Mouse (Mus musculus) kidney, adult 2 months (tissue): ENCODE measurements around the gene Gjb2. TPM values are rescaled to one million over a fixed set of nuclear protein-coding genes. Genes with fewer than 3 reads are reported as not detected.

Source experiments
- DNase-seq: peaks from one replicate; pipeline ENCODE4 v3.0.0; 2021
- H3K27ac ChIP-seq: fragments of 200-500 bp; 2 replicates; pipeline ENCODE4 v1.5.1; 2012; ENCODE audit warnings: low read depth, low read length, control low read depth, inconsistent platforms; ENCODE audit not compliant: insufficient read depth
- H3K27me3 ChIP-seq: fragments of 200-500 bp; replicated peaks from 2 replicates; pipeline ENCODE4 v1.6.1; 2012; ENCODE audit warnings: mild to moderate bottlenecking, moderate library complexity, low read length, inconsistent platforms; ENCODE audit not compliant: control insufficient read depth, insufficient read depth
- H3K36me3 ChIP-seq: fragments of 200-500 bp; 2 replicates; pipeline ENCODE4 v1.6.1; 2012; ENCODE audit warnings: mild to moderate bottlenecking, moderate library complexity, low read length, inconsistent platforms; ENCODE audit not compliant: control insufficient read depth, insufficient read depth
- H3K4me1 ChIP-seq: fragments of 200-500 bp; 2 replicates; pipeline ENCODE4 v1.6.1; 2011; ENCODE audit warnings: low read length; ENCODE audit not compliant: control insufficient read depth, insufficient read depth
- H3K4me3 ChIP-seq: fragments of 200-500 bp; 2 replicates; pipeline ENCODE4 v1.5.1; 2011; ENCODE audit warnings: mild to moderate bottlenecking, low read depth, low read length, control low read depth; ENCODE audit not compliant: insufficient read depth
- CTCF ChIP-seq: fragments of 200-500 bp; conservative IDR thresholded peaks from 2 replicates; pipeline ENCODE4 v1.5.1; 2011; ENCODE audit warnings: low read depth, mild to moderate bottlenecking, control low read depth, low read length, moderate library complexity, mixed read lengths; ENCODE audit not compliant: insufficient read depth, insufficient read length
- POLR2A ChIP-seq: fragments of 200-500 bp; IDR thresholded peaks from one replicate; pipeline ENCODE4 v1.6.1; 2011; ENCODE audit warnings: low read depth, low read length, control low read depth
- WGBS: fragments of 180-500 bp; shearing (Covaris S2); methylation state at CpG from one replicate; pipeline ENCODE4 v1.1.7; 2018; 5-methylcytosine and 5-hydroxymethylcytosine counted together
- polyA plus RNA-seq: library from polyadenylated mRNA; depleted of rRNA; stranded (reverse); fragments of >200 nt; gene quantifications from 2 replicates; pipeline ENCODE4 v1.2.3, GENCODE M21; 2012

Gene Gjb2
- polyA plus RNA-seq, 1 experiment, result 76.9 TPM

- peaks cover 19% of the 10 kb centered on the region for H3K4me1 ChIP-seq
- no peak overlapping the region; the same call in 1 of the 2 replicates for H3K4me3 ChIP-seq
- no peaks in the 10 kb centered on the region for H3K27me3 ChIP-seq
- no peak for DNase-seq
- no peaks in the 10 kb centered on the region for H3K36me3 ChIP-seq
- TF ChIP-seq CTCF (no peak), POLR2A (no peak)
- H3K27ac ChIP-seq, result no peak overlapping the region
- 50% methylated on average over 7 of the region's 7 CpGs for WGBS
These were observed 2.9 kb downstream of the Gjb2 start for GRCm38 (mm10) chr14:57101623-57102022.

- no peak overlapping the region for H3K4me3 ChIP-seq
- no peak for TF ChIP-seq POLR2A
- no peak for TF ChIP-seq CTCF
- H3K27ac ChIP-seq, result no peak overlapping the region
- DNase-seq, result no peak
- no peaks in the 10 kb centered on the region for H3K27me3 ChIP-seq
- no peaks in the 10 kb centered on the region; the same call in 1 of the 2 replicates for H3K4me1 ChIP-seq
- no peaks in the 10 kb centered on the region for H3K36me3 ChIP-seq
- 76% methylated on average over 4 of the region's 4 CpGs for WGBS
These were observed 8.6 kb downstream of the Gjb2 start for GRCm38 (mm10) chr14:57095855-57096254.

- WGBS, result 7% methylated on average over 8 of the region's 8 CpGs
- peak; percentile 80 for DNase-seq
- no peaks in the 10 kb centered on the region for H3K27me3 ChIP-seq
- H3K36me3 ChIP-seq, result no peaks in the 10 kb centered on the region
- H3K4me3 ChIP-seq, result no peak overlapping the region
- no peak overlapping the region for H3K27ac ChIP-seq
- TF ChIP-seq CTCF (peak; percentile 82), POLR2A (no peak)
- H3K4me1 ChIP-seq, result peaks cover 6% of the 10 kb centered on the region
These were observed 11.5 kb downstream of the Gjb2 start for GRCm38 (mm10) chr14:57093029-57093428.

- 43% methylated on average over 2 of the region's 2 CpGs for WGBS
- peak overlapping the region; percentile 89 for H3K27ac ChIP-seq
- H3K4me3 ChIP-seq, result no peak overlapping the region
- no peak for TF ChIP-seq POLR2A
- no peak for TF ChIP-seq CTCF
- DNase-seq, result peak; percentile 65
- H3K4me1 ChIP-seq, result peaks cover 6% of the 10 kb centered on the region
- no peaks in the 10 kb centered on the region for H3K36me3 ChIP-seq
- no peaks in the 10 kb centered on the region for H3K27me3 ChIP-seq
These were observed 14.5 kb downstream of the Gjb2 start for GRCm38 (mm10) chr14:57090001-57090400.

GRCm38 (mm10) chr14:57089107-57089506 is 15.4 kb downstream of the Gjb2 start:
- TF ChIP-seq CTCF (no peak), POLR2A (no peak)
- H3K27me3 ChIP-seq, result no peaks in the 10 kb centered on the region
- H3K36me3 ChIP-seq, result no peaks in the 10 kb centered on the region
- H3K4me3 ChIP-seq, result no peak overlapping the region
- peaks cover 9% of the 10 kb centered on the region for H3K4me1 ChIP-seq
- 62% methylated on average over 7 of the region's 7 CpGs for WGBS
- DNase-seq, result peak; percentile 96
- H3K27ac ChIP-seq, result peak overlapping the region; percentile 89

GRCm38 (mm10) chr14:57084180-57084668 is 20.3 kb downstream of the Gjb2 start:
- H3K27me3 ChIP-seq, result no peaks in the 10 kb centered on the region
- H3K4me3 ChIP-seq, result no peak overlapping the region
- H3K36me3 ChIP-seq, result no peaks in the 10 kb centered on the region
- 11% methylated on average over 11 of the region's 11 CpGs for WGBS
- DNase-seq, result peak; percentile 85
- peaks cover 11% of the 10 kb centered on the region; the same call in 1 of the 2 replicates for H3K4me1 ChIP-seq
- H3K27ac ChIP-seq, result peak overlapping the region; percentile 89
- TF ChIP-seq POLR2A, result no peak
- TF ChIP-seq CTCF, result no peak

- no peak for TF ChIP-seq POLR2A
- no peak for TF ChIP-seq CTCF
- DNase-seq, result no peak
- WGBS, result 100% methylated on average over 1 of the region's 1 CpGs
- H3K4me1 ChIP-seq, result peaks cover 11% of the 10 kb centered on the region; the same call in 1 of the 2 replicates
- no peaks in the 10 kb centered on the region for H3K27me3 ChIP-seq
- no peak overlapping the region for H3K4me3 ChIP-seq
- H3K27ac ChIP-seq, result no peak overlapping the region
- no peaks in the 10 kb centered on the region for H3K36me3 ChIP-seq
These were observed 21.6 kb downstream of the Gjb2 start for GRCm38 (mm10) chr14:57082863-57083262.

- TF ChIP-seq POLR2A (no peak), CTCF (peak; percentile 67)
- DNase-seq, result peak; percentile 44
- H3K4me1 ChIP-seq, result no peaks in the 10 kb centered on the region
- H3K27ac ChIP-seq, result no peak overlapping the region
- H3K4me3 ChIP-seq, result no peak overlapping the region
- no peaks in the 10 kb centered on the region for H3K27me3 ChIP-seq
- WGBS, result 69% methylated on average over 6 of the region's 6 CpGs
- no peaks in the 10 kb centered on the region for H3K36me3 ChIP-seq
These were observed 29.0 kb downstream of the Gjb2 start for GRCm38 (mm10) chr14:57075537-57075936.
